Mouse (Mus musculus) CH12.LX (cell line): ENCODE measurements around the gene Rxylt1. TPM values are rescaled to one million over a fixed set of nuclear protein-coding genes. Genes with fewer than 3 reads are reported as not detected.

Experiments
- DNase-seq: peaks from one replicate; pipeline ENCODE4 v3.0.0-alpha.2; 2013; ENCODE audit errors: extremely low read depth
- H3K27ac ChIP-seq: 2 replicates; pipeline ENCODE4 v1.5.1; 2012; ENCODE audit warnings: low read depth, mild to moderate bottlenecking, control low read depth, moderate library complexity; ENCODE audit not compliant: insufficient read depth
- H3K27me3 ChIP-seq: replicated peaks from 2 replicates; pipeline ENCODE3; 2012; ENCODE audit warnings: inconsistent platforms
- H3K36me3 ChIP-seq, 2 experiments: replicated peaks in 1 of 2; 2 replicates each; pipeline versions ENCODE3 to v1.6.1; 2012; ENCODE audit warnings: inconsistent platforms in 1 of 2, low read length in 1 of 2, mild to moderate bottlenecking in 1 of 2, mixed read lengths in 1 of 2, moderate library complexity in 1 of 2; ENCODE audit not compliant: control insufficient read depth in 1 of 2, insufficient read depth in 1 of 2
- H3K4me1 ChIP-seq, 2 experiments: 2 replicates each; pipeline ENCODE4 v1.6.1; 2012; ENCODE audit warnings: inconsistent platforms in 1 of 2, moderate library complexity in 1 of 2; ENCODE audit not compliant: insufficient read depth in 2 of 2, control insufficient read depth in 1 of 2
- H3K4me2 ChIP-seq: 2 replicates; pipeline ENCODE4 v1.6.1; 2012; ENCODE audit warnings: low read depth, mild to moderate bottlenecking, control low read depth; ENCODE audit not compliant: poor library complexity, insufficient read depth, severe bottlenecking
- H3K4me3 ChIP-seq, 3 experiments: fragments of 150-350 bp in 1 of 3; sonication (generic) in 1 of 3; replicated peaks in 1 of 3; 2 replicates each; pipeline versions ENCODE3 to v1.5.1; 2011 to 2012; ENCODE audit warnings: low read depth in 2 of 3, low read length in 2 of 3, mild to moderate bottlenecking in 2 of 3, moderate library complexity in 2 of 3, control low read depth in 1 of 3, improper control_type of control experiment in 1 of 3, inconsistent platforms in 1 of 3, mixed read lengths in 1 of 3; ENCODE audit not compliant: poor library complexity in 1 of 3
- H3K79me2 ChIP-seq: replicated peaks from 2 replicates; pipeline ENCODE4 v1.6.1; 2012; ENCODE audit warnings: mild to moderate bottlenecking, moderate library complexity; ENCODE audit not compliant: control insufficient read depth, poor library complexity, insufficient read depth, severe bottlenecking; ENCODE audit errors: extremely low read depth
- H3K9ac ChIP-seq: 2 replicates; pipeline ENCODE4 v1.6.1; 2012; ENCODE audit warnings: low read depth, mild to moderate bottlenecking, control low read depth, moderate library complexity; ENCODE audit not compliant: insufficient read depth
- H3K9me3 ChIP-seq: replicated peaks from 2 replicates; pipeline ENCODE3; 2012; ENCODE audit warnings: low read length, inconsistent platforms, mixed read lengths
- CHD1 ChIP-seq: IDR thresholded peaks from 2 replicates; pipeline ENCODE4 v1.6.1; 2012; ENCODE audit warnings: low read depth, low read length, improper control_type of control experiment, inconsistent platforms
- HCFC1 ChIP-seq: IDR thresholded peaks from 2 replicates; pipeline ENCODE4 v1.6.1; 2012; ENCODE audit warnings: low read depth, mild to moderate bottlenecking, inconsistent platforms, low read length, improper control_type of control experiment
- KAT2A ChIP-seq: IDR thresholded peaks from 2 replicates; pipeline ENCODE4 v1.6.1; 2012; ENCODE audit warnings: low read length, improper control_type of control experiment, inconsistent platforms; ENCODE audit not compliant: insufficient replicate concordance
- MAFK ChIP-seq: IDR thresholded peaks from 2 replicates; pipeline ENCODE4 v1.6.1; 2011; ENCODE audit warnings: low read length, improper control_type of control experiment; ENCODE audit not compliant: insufficient replicate concordance
- NELFE ChIP-seq: IDR thresholded peaks from 2 replicates; pipeline ENCODE4 v1.6.1; 2011; ENCODE audit warnings: low read depth, low read length, improper control_type of control experiment
- POLR2A ChIP-seq: IDR thresholded peaks from 2 replicates; pipeline ENCODE4 v1.6.1; 2011; ENCODE audit warnings: low read depth, mild to moderate bottlenecking, improper control_type of control experiment, low read length
- RCOR1 ChIP-seq: conservative IDR thresholded peaks from 2 replicates; pipeline ENCODE4 v1.6.1; 2012; ENCODE audit warnings: low read depth, mild to moderate bottlenecking, inconsistent platforms, low read length, improper control_type of control experiment
- SIN3A ChIP-seq: IDR thresholded peaks from 2 replicates; pipeline ENCODE4 v1.6.1; 2012; ENCODE audit warnings: low read length, improper control_type of control experiment, inconsistent platforms
- TBP ChIP-seq: conservative IDR thresholded peaks from 2 replicates; pipeline ENCODE4 v1.6.1; 2011; ENCODE audit warnings: low read depth, low read length, improper control_type of control experiment
- UBTF ChIP-seq: IDR thresholded peaks from 2 replicates; pipeline ENCODE4 v1.6.1; 2012; ENCODE audit warnings: low read depth, mild to moderate bottlenecking, inconsistent platforms, low read length, improper control_type of control experiment, moderate library complexity
- ZC3H11A ChIP-seq: IDR thresholded peaks from 2 replicates; pipeline ENCODE4 v1.6.1; 2012; ENCODE audit warnings: low read depth, mild to moderate bottlenecking, inconsistent platforms, low read length, improper control_type of control experiment
- ZMIZ1 ChIP-seq: IDR thresholded peaks from 2 replicates; pipeline ENCODE4 v1.6.1; 2012; ENCODE audit warnings: low read depth, mild to moderate bottlenecking, inconsistent platforms, low read length, improper control_type of control experiment
- dilution Hi-C: fragments of 300-500 bp; cut with MboI; formaldehyde crosslinking; loops from 2 replicates; pipeline ENCODE4 v1.14.3; 2020; ENCODE audit warnings: low sequenced_read_pairs; ENCODE audit not compliant: extremely low pct_unique_long_range_greater_than_20kb, extremely low pct_ligation_motif_present
- in situ Hi-C: fragments of 300-500 bp; cut with MboI; formaldehyde crosslinking; loops from 3 replicates; pipeline ENCODE4 v1.14.3; 2019; ENCODE audit warnings: low sequenced_read_pairs, low pct_ligation_motif_present, low pct_unique_long_range_greater_than_20kb, mixed read lengths
- polyA plus RNA-seq: library from polyadenylated mRNA; unstranded; fragments of >175 nt; gene quantifications from 2 replicates; pipeline ENCODE4 v1.2.1, GENCODE M21; 2012; ENCODE audit warnings: low read depth; ENCODE audit not compliant: insufficient read length
- total RNA-seq, 2 experiments: library from RNA; depleted of rRNA; stranded (reverse); fragments of 300-350 nt in 1 of 2; fragments of >200 nt in 1 of 2; gene quantifications; 2 replicates each; pipeline ENCODE4 v1.2.3; 2012 to 2014

Gene Rxylt1
- 19.5 and 22.9 TPM in 2 replicates for total RNA-seq (2012; rRNA removed)
- total RNA-seq (2014; rRNA removed) = 78.0 and 90.9 TPM in 2 replicates
- 57.4 and 68.7 TPM in 2 replicates for polyA plus RNA-seq

DNA sequence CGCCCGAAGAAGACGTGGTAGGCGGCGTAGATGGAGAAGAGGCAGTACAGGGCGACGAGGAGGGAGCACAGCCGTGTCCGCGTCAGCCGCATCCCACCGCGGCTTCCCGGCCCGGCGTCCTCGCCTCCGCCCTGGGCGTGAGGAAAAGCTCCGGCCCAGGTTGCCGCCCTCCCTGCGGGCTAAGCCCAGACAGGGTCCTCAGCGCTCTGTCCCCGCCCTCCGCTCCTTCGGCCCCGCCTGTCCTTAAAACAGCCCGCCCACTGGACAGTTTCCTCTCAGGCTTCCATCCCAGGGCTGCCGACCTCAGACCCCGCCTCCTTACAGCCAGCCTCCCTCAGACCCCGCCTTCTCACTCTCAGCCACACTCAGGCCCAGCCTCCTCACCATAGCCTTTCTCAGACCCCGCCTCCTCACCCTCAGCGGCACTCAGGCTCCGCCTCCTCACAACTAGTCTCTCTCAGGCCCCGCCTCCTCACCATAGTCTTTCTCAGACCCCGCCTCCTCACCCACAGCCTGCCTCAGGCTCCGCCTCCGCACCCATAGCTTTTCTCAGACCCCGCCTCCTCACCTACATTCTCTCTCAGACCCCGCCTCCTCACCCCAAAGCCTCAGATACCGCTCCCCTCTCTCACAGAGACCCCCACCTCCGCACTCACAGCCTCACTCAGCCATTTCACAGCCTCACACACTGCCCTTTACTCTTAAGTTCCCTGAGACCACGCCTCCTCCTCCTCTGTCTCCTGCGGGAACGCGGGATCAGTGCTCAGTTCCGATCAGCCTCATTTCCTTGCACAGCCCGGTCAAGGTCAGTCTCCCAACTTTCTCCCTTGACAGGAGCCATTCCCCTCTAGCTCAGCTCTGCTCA, at the start of gene Rxylt1:
TSS of gene Rxylt1 (minus strand) at position 392 of the 865 bp plus-strand sequence.
- H3K27ac ChIP-seq = 0 out of 2 replicates have a peak within 1 kb of the TSS, but pooled peaks have one; percentile 9
- H3K27me3 ChIP-seq = no peaks in the 10 kb centered on the region
- in situ Hi-C loops = no loop called here
- H3K79me2 ChIP-seq = peaks cover 5% of the 10 kb centered on the region; the same call in 1 of the 2 replicates
- H3K4me3 ChIP-seq = peak within 1 kb of the TSS; percentile 45 to 85 (median 76)
- peaks cover 3 to 15% of the 10 kb centered on the region in 2 experiments for H3K4me1 ChIP-seq
- dilution Hi-C loops = no loop called here
- peaks cover 0 to 22% of the 10 kb centered on the region in 2 experiments for H3K36me3 ChIP-seq
- H3K9me3 ChIP-seq = no peaks in the 10 kb centered on the region
- peak within 1 kb of the TSS; percentile 75 for H3K9ac ChIP-seq
- TF ChIP-seq HCFC1 (peak; percentile 5; the same call in 1 of the 2 replicates), TBP (no peak), NELFE (peak; percentile 57; the same call in 1 of the 2 replicates), UBTF (peak; percentile 66; the same call in 1 of the 2 replicates), ZC3H11A (no peak), POLR2A (peak; percentile 78), SIN3A (0 out of 2 replicates have a peak, but pooled peaks have one; percentile 14), ZMIZ1 (peak; percentile 50; the same call in 1 of the 2 replicates), KAT2A (no peak)
- TF ChIP-seq, all 38 proteins: peak for 6
- H3K4me2 ChIP-seq = peak within 1 kb of the TSS; percentile 18
- peak; percentile 98 for DNase-seq

DNA sequence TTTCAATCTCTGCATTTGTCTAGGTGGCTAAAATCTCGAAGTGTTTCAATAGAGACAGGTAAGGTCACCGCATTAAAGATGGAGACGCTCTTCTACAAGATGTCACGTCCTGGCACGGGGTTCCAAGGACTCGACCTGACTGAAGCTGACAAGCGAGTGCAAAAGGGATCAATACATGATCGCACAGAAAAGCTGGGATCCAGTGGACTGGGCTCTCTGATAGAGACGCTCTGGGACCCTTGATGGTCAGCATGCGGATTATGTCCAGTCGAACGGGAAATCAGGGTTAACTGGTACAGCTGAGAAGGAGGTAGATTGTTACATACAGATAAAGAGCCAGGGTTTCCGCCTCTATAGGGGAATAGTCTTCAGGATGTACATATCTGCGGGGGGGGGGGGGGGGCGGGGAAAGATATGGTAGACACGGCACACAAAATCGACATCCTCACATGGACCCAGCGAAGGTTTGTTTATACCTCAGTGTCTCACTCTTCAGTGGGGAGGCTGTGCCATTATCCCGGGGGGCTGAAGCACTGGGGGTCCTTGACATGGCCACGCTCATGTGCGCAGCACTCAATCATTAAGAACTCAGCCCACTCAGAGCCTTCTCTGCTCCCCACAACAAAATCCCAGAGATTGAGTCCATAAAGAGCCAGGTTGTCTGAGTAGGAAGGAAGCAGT, 24.3 kb upstream of the Rxylt1 start:
- no peaks in the 10 kb centered on the region for H3K4me1 ChIP-seq
- TF ChIP-seq MAFK (no peak), RCOR1 (no peak), CHD1 (no peak)
- TF ChIP-seq, all 38 proteins: peak for 0
- Histone ChIP-seq H3K36me3 (no peaks in the 10 kb centered on the region), H3K4me2 (no peak overlapping the region), H3K79me2 (no peaks in the 10 kb centered on the region), H3K9me3 (no peaks in the 10 kb centered on the region), H3K27me3 (no peaks in the 10 kb centered on the region), H3K4me3 (no peak overlapping the region), H3K27ac (no peak overlapping the region), H3K9ac (no peak overlapping the region)
- dilution Hi-C loops (no loop called here), in situ Hi-C loops (no loop called here)
- DNase-seq = no peak
